Mouse (Mus musculus): ENCODE data around the gene Sez6. TPM values are rescaled to one million over a fixed set of nuclear protein-coding genes. Genes with fewer than 3 reads are reported as not detected.

Sez6 gene
- polyA plus RNA-seq, 1 experiment from 2014 or later: 0.17 TPM

DNA sequence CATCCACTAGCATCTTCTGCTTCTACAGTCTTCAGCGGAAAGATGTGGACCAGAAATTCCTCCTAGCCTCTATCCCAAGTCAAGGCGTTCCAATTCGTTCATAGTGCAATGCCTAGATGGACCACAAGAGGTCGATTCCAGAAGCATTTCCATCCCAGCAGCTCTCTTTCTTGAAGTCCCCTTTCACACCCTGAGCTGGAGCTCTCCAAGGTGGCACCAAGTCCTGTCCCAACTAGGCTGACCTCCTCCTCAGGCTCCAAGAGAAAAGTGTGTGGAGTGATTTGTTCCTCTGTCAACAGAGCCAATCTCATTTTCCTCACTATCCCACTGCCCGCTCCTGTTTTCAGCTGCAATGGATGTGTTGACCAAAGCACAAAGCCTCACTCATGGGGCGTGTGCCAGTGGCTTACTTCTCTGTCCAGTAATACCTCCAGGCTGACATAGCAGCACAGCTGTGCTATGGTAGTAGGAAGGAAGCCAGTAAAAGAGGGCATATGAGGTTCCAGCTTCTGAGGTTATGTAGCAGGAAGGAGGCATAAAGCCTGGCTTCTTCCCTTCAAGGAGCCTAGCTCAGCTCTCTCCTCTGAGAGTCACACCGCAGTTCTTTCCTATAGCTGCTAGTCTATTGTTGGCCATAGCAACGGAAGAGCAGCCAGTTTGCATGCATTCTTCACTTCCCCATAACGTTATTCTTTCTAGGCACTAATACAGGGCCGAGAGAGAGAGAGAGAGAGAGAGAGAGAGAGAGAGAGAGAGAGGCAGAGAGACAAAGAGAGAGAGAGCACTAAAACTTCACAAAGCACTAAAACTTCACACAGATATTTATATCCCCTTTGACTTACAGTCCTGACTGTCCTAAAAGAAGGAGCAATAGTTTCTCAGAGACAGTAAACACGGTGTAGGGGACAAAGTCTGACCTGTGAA lies 49.9 kb downstream of the Sez6 start:
- WGBS: 33% methylated on average over 11 of the region's 11 CpGs
- Histone ChIP-seq H3K4me3 (replicated peaks; ENCODE audit: low read depth, low read length) (no peak overlapping the region), H3K4me2 (ENCODE audit: low read length) (no peak overlapping the region), H3K9ac (ENCODE audit: low read depth, low read length) (no peak overlapping the region), H3K36me3 (ENCODE audit: insufficient read depth, low read length) (no peaks in the 10 kb centered on the region), H3K4me1 (replicated peaks; ENCODE audit: insufficient read depth, low read length) (no peaks in the 10 kb centered on the region), H3K9me3 (replicated peaks; ENCODE audit: low read length) (no peaks in the 10 kb centered on the region), H3K27me3 (ENCODE audit: insufficient read depth, low read length) (0 out of 2 replicates have a peak, but pooled peaks cover 3% of the 10 kb centered on the region), H3K27ac (no peak overlapping the region)
- TF ChIP-seq CTCF (IDR thresholded peaks at IDR 0.05; ENCODE audit: low read depth): peak; percentile 78
- no peak for ATAC-seq (replicated peaks; ENCODE audit: low FRiP score, low read depth)
- peak; percentile 92 for DNase-seq (ENCODE audit: low spot score)

DNA sequence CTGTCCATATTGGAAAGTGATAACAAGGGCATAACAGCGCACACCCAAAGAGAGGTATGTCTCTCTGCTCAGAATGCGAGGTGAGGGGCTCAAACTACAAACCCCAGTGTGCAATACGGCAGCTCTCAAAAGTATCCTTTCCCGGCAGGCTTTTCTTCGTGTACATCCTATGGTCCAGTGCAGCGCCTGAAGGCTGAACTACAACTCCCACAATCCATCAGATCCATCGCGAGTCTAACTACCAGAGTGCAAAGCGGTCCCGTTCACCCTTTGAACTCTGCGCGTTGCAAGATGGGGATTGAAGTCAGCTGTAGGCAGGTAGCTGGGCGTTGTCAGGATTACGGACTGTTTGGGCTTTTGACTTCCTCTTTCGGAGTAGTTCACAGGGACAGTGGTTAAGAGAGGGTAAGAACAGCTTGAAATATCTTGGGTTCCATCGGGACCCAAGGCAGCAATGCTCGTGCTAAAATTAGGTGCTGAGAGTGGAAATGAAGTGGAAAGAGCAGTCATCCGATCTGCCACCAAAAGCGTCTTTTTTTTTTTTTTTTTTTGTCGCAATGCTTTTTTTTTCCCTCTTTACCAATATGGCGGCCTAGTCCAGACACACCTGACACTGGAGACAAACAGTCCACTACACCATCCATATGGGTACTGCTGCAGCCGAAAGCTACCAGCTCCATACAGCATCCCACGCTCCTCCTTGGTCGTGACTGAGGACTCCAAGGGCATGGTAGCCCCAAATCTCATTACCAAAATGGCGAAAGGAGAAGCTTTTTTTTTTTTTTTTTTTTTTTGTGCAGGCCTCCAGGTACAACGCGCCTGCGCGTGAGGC lies 51.2 kb downstream of the Sez6 start:
- no peaks in the 10 kb centered on the region for H3K9me3 ChIP-seq (replicated peaks; ENCODE audit: low read length)
- TF ChIP-seq CTCF (IDR thresholded peaks at IDR 0.05; ENCODE audit: low read depth): 0 out of 2 replicates have a peak, but pooled peaks have one; percentile 8
- H3K4me1 ChIP-seq (replicated peaks; ENCODE audit: insufficient read depth, low read length): no peaks in the 10 kb centered on the region
- peak overlapping the region; percentile 94 for H3K27ac ChIP-seq
- peak overlapping the region; percentile 89 for H3K4me3 ChIP-seq (replicated peaks; ENCODE audit: low read depth, low read length)
- H3K27me3 ChIP-seq (ENCODE audit: insufficient read depth, low read length): 0 out of 2 replicates have a peak, but pooled peaks cover 3% of the 10 kb centered on the region
- ATAC-seq (replicated peaks; ENCODE audit: low FRiP score, low read depth) (peak; percentile 81), DNase-seq (ENCODE audit: low spot score) (peak; percentile 100)
- WGBS: under 1% methylated on average over 29 of the region's 29 CpGs
- 0 out of 2 replicates have a peak, but pooled peaks cover 3% of the 10 kb centered on the region for H3K36me3 ChIP-seq (ENCODE audit: insufficient read depth, low read length)
- H3K9ac ChIP-seq (ENCODE audit: low read depth, low read length): peak overlapping the region; percentile 49; the same call in 1 of the 2 replicates
- peak overlapping the region; percentile 49 for H3K4me2 ChIP-seq (ENCODE audit: low read length)

DNA sequence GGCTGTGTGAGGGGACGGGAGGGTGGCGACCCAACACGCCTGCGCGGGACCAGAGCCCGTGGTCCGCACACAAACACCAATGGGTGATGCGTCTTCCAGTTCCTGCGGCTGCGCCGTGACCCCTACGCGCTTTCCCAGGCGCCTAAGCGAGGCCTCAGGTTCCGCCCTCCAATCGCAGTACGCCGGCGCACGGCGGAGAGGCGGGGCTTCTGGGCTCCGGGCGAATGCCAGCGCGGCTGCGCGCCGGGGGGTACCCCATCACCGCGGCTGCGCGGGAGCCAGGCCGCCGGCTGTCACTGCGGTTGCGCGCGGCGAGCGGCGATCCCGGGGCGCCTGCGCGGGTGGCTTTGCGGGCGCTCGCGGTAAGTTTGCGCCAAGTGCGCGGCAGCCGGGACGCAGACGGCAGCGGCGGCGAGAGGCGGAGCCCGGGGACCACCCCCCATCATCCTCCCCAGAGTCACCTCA lies 51.9 kb downstream of the Sez6 start, which contains the start of gene Phf12:
Gene Phf12, plus strand, starts transcription at position 314 of the 465 bp plus-strand sequence.
- peak within 1 kb of the TSS; percentile 97 for H3K27ac ChIP-seq
- peak within 1 kb of the TSS; percentile 89 for H3K4me3 ChIP-seq (replicated peaks; ENCODE audit: low read depth, low read length)
- peak within 1 kb of the TSS; percentile 85 for H3K4me2 ChIP-seq (ENCODE audit: low read length)
- under 1% methylated on average over 39 of the region's 62 CpGs for WGBS
- H3K9me3 ChIP-seq (replicated peaks; ENCODE audit: low read length): no peaks in the 10 kb centered on the region
- no peaks in the 10 kb centered on the region for H3K4me1 ChIP-seq (replicated peaks; ENCODE audit: insufficient read depth, low read length)
- ATAC-seq (replicated peaks; ENCODE audit: low FRiP score, low read depth): peak; percentile 92
- DNase-seq (ENCODE audit: low spot score): peak; percentile 100
- 0 out of 2 replicates have a peak, but pooled peaks cover 3% of the 10 kb centered on the region for H3K36me3 ChIP-seq (ENCODE audit: insufficient read depth, low read length)
- peak within 1 kb of the TSS; percentile 92 for H3K9ac ChIP-seq (ENCODE audit: low read depth, low read length)
- TF ChIP-seq CTCF (IDR thresholded peaks at IDR 0.05; ENCODE audit: low read depth): no peak
- 0 out of 2 replicates have a peak, but pooled peaks cover 2% of the 10 kb centered on the region for H3K27me3 ChIP-seq (ENCODE audit: insufficient read depth, low read length)

DNA sequence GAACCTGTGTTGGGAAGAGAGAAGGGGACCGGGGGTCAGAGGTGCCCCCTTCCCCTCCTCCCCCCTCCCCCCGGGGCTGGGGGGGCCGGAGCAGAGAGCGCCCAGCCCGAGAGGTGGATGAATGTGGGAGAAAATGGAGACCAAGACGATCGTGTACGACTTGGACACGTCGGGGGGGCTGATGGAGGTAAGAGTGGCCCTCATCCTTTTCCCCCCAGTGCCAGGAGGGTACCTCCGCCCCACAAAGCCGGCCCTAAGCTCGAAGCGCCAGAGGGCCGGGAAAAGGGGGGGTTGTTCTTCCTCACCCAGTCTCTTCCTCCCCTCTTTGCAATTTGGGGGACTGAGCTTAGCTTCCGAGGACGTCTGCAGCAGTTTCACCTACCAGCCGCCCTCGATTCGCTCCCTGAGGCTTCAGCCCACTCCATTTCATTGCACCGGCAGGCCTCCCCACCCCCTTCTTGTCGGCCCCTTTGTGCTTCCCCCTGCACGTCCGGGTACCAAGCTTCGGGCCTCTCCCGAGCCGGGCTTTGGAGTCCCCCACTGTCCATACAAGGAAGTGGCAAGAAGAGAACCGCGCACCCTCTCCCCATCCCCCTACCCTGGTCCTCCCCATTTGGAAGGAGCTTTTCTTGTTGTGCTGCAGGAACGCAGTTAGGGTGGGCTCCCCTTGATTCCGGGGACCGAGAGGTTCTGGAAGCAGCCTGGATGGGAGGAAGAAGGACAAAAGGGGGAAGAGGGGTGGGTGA lies 52.8 kb downstream of the Sez6 start:
- no peaks in the 10 kb centered on the region for H3K27me3 ChIP-seq (ENCODE audit: insufficient read depth, low read length)
- TF ChIP-seq CTCF (IDR thresholded peaks at IDR 0.05; ENCODE audit: low read depth): no peak
- H3K27ac ChIP-seq: peak overlapping the region; percentile 97
- H3K4me3 ChIP-seq (replicated peaks; ENCODE audit: low read depth, low read length): peak overlapping the region; percentile 89
- H3K36me3 ChIP-seq (ENCODE audit: insufficient read depth, low read length): peaks cover 5% of the 10 kb centered on the region; the same call in 1 of the 2 replicates
- ATAC-seq (replicated peaks; ENCODE audit: low FRiP score, low read depth) (no peak), DNase-seq (ENCODE audit: low spot score) (peak; percentile 78)
- WGBS: under 1% methylated on average over 28 of the region's 32 CpGs
- H3K9me3 ChIP-seq (replicated peaks; ENCODE audit: low read length): no peaks in the 10 kb centered on the region
- no peaks in the 10 kb centered on the region for H3K4me1 ChIP-seq (replicated peaks; ENCODE audit: insufficient read depth, low read length)
- peak overlapping the region; percentile 92 for H3K9ac ChIP-seq (ENCODE audit: low read depth, low read length)
- H3K4me2 ChIP-seq (ENCODE audit: low read length): peak overlapping the region; percentile 85

DNA sequence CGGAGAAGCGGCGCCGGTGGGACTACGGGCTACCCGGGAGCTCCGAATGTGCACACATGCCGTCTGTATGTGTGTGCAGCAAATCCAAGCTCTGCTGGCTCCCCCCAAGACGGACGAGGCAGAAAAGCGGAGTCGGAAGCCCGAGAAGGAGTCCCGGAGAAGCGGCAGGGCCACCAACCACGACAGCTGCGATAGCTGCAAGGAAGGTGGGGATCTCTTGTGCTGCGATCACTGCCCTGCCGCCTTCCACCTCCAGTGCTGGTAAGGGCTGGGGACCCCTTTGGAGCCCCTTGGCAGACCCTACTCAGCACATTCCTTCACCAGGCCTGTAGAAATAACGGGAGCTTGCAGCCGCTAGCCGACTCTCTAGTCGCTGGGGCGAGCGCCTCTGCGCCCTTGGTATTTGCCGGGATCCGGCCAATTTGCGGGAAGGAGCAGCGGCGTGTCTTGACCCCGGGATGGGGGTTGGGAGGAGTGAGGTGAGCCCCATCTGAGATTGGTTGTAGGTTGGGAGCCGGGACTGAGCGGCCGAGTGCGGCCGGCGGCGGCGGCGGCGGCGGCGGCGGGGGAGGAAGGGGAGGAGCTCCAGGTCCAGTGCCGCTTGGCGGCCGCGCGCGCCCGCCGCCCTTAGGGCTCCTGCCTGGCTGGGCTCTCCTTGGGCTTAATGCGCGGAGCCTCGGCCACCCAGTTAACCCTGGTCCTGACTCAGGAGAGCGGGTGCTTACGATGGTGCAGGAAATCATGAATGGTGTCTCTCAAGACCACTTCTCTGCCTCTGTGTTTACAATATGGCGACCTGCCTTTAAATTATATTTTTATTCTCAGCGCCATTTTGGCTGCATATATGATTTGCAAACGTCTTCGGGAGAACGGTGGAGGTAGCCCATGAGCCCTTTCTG lies 53.6 kb downstream of the Sez6 start:
- H3K4me3 ChIP-seq (replicated peaks; ENCODE audit: low read depth, low read length): peak overlapping the region; percentile 89
- H3K4me2 ChIP-seq (ENCODE audit: low read length): peak overlapping the region; percentile 85
- H3K27me3 ChIP-seq (ENCODE audit: insufficient read depth, low read length): no peaks in the 10 kb centered on the region
- ATAC-seq (replicated peaks; ENCODE audit: low FRiP score, low read depth) (0 out of 2 replicates have a peak, but pooled peaks have one; percentile 5), DNase-seq (ENCODE audit: low spot score) (peak; percentile 82)
- no peaks in the 10 kb centered on the region for H3K9me3 ChIP-seq (replicated peaks; ENCODE audit: low read length)
- H3K4me1 ChIP-seq (replicated peaks; ENCODE audit: insufficient read depth, low read length): no peaks in the 10 kb centered on the region
- no peak for TF ChIP-seq CTCF (IDR thresholded peaks at IDR 0.05; ENCODE audit: low read depth)
- peak overlapping the region; percentile 92 for H3K9ac ChIP-seq (ENCODE audit: low read depth, low read length)
- peaks cover 12% of the 10 kb centered on the region; the same call in 1 of the 2 replicates for H3K36me3 ChIP-seq (ENCODE audit: insufficient read depth, low read length)
- H3K27ac ChIP-seq: peak overlapping the region; percentile 97
- WGBS: under 1% methylated on average over 52 of the region's 63 CpGs

Measured in kidney, postnatal 0 days (tissue).